Mouse (Mus musculus) inflammation-experienced regulatory T-cells, adult 6 months (primary cell): ENCODE results near the gene Glyr1. TPM values are rescaled to one million over a fixed set of nuclear protein-coding genes. Genes with fewer than 3 reads are reported as not detected.

Experiments used
- ATAC-seq: one replicate; pipeline ENCODE4 v1.8.0; 2017
- polyA plus RNA-seq, 3 experiments: library from polyadenylated mRNA; unstranded; fragments of 100-300 nt; shearing (Covaris generic); gene quantifications; one replicate each; pipeline ENCODE4 v1.2.1; 2017

The Glyr1 gene
- polyA plus RNA-seq, 3 experiments from 2014 or later: 77.6 to 91.8 (median 78.0) TPM

DNA sequence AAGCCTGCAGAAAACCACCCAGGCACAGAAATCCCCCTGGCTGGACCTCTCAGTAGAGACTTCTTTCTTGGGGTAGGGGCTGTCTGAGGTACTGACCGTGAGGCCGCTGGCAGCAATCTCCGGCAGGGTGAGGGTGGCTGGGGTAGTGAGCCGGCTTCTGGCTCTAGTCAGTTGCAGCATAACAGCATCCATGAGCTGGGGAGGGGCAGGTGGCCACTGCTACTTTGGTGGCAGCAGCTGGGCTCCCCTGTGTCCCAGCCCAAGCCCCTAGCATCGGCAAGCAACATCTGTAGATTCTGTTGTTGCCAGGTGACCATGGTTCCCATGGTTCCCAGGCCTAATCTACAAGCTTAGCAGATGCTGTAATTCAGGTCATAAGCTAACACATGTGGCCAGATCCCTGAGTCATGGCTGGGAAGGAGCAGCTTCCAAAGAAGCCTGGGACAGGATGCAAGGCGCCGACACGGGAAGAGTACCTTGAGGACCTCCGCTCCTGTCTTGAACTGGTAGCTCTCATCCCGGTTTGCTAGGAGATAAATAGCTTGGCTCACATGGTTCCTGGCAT lies 39.2 kb downstream of the Glyr1 start:
- ATAC-seq: no peak

DNA sequence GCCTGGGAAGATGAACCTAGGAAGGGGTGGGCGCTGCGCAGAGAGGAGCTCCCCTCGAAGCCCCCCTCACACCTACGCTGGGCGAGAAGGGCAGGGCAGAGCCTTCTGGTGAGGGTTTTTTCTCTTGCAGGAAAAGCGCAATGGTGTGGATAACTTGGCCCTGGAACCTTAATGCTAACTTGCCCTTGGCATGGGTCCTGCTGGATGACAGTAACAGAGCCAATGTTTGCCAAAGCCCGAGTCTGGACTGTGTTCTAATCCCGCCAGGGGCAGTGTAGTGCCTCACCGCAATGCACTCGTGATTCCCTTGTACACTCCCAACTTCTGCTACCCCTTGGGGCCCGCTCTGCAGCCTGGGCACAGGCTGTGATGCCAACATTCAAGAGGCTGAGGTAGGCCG lies 41.6 kb downstream of the Glyr1 start:
- ATAC-seq: no peak

DNA sequence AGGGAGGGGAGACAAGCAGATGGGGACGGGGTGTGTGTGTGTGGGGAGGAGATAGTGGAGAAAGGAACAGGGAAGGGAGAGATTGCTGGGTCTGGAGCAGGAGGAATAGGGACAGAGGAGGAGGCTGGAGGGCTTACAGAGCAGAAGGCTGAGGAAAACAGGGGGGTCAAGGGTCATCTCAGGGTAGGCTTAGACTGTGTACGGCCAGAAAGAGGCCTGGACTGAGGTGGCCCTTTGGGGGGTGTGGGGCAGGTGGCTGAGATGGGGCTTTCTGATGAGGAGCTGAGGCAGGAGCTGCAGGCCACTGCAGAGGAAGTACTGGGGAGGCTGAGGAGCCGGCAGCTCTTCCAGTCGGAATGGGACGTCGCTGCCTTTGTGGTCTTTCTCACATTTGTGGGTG lies 42.2 kb downstream of the Glyr1 start:
- no peak for ATAC-seq

DNA sequence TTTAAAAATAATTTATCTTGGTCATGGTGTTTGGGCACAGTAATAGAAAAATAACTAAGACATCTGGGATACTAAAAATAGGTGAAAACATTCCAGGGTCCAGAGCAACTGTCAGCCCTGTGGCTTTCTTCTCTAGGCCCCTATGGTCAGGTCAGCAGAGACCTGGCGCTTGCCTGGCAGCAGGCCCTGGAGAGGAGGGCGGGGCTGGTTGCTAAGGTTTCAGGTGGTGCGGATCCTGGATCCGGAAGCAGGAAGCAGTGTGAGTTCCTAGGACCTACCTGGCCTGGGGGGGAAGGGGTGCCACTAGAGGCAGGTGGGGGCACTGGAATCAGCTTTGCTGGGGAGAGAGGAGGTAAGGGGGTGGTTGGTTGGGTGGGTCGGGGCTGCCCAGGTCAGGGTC lies 42.6 kb downstream of the Glyr1 start, which contains the start of gene Smim22:
Gene Smim22 (plus strand): TSS at position 222 of the 400 bp plus-strand sequence.
- no peak for ATAC-seq

DNA sequence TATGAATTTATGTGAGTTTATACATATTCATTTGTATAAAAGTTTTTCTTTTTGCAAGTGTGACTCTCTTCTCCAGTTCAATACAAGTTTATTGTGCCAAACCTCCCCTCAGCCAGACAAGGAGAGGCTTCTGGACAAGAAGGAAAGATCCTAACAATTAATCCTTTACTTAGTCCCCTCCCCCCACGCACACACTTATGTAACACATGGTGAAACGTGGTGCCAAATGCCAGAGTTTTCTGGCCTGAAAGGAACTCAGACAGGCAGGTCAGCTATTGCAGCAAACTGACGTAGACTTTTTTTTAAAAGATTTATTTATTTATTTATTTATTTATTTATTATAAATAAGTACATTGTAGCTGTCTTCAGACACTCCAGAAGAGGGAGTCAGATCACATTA lies 49.1 kb downstream of the Glyr1 start:
- no peak for ATAC-seq

DNA sequence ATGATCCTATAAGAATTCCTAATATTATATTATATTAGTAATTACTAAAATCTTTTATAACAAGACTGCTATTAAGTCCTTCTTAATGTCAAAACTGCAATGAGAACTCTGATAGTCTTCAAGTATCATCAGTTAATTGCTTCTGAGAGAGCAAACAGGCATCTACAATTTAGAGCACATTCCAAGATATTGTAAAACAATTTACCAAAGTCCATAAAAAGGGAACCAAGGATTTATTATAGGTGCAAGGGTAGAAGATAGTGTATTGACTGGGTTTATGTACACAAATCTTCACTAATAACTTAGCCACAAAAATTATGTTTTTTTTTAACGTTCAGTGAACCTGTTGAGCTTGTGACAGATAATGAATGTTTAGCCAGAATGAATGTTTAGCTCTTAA lies 50.7 kb downstream of the Glyr1 start:
- no peak for ATAC-seq

DNA sequence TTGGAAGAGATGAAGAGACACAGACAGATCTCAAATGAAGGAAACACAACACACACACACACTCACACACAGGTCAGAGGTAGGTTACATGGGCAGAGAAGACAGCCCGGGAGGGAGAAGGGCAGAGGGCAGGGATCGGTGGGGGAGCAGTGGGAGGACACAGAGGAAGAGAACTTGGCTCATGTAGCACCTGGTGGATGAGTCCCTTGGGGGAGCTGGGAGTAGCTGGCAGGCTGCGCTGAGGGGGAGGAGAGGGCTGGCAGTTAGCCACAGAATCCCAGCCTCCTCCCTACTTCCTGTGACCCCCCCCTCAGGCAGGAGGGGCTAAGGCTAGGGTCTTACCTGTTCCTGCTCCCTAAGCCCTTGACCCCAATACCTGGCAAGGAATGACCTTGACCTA lies 52.1 kb downstream of the Glyr1 start, which contains the start of gene Sept12:
Gene Sept12 (minus strand): TSS at position 300 of the 400 bp plus-strand sequence.
- no peak for ATAC-seq

DNA sequence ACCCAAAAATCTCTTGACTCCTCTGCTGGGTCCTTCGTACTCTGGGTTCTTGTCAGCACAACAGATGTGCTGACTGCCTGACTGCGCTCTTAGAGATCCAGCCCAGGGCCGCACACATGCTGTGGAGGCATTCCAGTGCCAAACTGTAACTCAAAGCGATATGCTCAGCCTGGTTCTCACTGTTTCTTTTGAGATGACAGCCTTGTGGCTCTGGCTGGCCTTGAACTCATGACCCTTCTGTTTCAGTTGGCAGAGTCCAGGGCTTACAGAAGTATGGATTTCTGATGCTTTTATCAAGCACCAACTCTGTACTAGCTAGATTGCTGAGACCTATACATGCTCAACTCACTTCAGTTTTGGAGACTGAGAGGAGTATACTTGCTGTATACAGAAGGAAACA lies 56.4 kb downstream of the Glyr1 start:
- ATAC-seq: no peak

DNA sequence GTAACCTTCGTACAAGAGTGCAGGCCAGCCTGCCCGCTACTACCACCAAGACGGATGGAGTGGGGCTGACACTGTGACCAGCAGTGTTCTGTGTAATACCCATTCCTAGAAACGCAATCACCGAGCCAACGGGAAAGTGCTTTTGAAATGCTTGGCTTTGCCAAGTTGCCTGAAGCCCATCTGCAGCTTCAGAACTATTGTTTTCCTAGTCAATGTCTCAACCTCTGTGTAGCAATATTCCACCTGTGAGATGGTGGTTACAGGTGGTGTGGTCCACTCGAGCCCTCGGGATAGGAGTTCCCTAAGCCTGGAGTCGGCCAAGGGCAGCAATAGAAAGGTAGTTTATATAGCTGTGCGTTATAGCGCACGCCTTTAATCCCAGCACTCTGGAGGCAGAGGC lies 64.9 kb downstream of the Glyr1 start:
- ATAC-seq: no peak

DNA sequence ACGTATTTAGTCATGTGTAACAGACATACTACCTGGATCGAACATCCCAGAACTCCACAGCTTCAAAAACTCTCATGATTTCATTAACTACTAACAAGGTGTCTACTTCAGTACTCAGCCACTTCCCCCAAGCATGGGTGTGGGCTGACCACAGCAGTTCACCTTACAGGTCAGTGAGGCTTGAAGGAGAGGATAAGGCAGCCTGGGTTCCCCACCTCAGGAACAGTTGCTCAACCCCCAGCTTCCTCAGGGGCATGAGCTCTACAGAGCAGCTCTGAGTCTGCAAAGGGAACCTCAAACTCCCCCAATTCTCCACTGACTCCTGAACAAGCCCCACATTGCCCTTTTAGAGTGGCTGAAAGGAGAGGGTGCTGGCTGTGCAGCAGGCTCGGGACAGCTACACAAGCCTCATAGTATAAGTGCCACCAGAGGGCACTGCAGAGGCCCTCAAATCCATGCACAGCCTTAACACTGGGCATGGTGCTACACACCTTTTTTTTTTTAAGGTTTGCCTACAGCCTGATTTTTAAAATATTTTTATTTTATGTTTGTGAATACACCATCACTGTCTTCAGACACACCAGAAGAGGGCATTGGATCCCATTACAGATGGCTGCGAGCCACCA lies 69.8 kb downstream of the Glyr1 start:
- ATAC-seq: no peak

DNA sequence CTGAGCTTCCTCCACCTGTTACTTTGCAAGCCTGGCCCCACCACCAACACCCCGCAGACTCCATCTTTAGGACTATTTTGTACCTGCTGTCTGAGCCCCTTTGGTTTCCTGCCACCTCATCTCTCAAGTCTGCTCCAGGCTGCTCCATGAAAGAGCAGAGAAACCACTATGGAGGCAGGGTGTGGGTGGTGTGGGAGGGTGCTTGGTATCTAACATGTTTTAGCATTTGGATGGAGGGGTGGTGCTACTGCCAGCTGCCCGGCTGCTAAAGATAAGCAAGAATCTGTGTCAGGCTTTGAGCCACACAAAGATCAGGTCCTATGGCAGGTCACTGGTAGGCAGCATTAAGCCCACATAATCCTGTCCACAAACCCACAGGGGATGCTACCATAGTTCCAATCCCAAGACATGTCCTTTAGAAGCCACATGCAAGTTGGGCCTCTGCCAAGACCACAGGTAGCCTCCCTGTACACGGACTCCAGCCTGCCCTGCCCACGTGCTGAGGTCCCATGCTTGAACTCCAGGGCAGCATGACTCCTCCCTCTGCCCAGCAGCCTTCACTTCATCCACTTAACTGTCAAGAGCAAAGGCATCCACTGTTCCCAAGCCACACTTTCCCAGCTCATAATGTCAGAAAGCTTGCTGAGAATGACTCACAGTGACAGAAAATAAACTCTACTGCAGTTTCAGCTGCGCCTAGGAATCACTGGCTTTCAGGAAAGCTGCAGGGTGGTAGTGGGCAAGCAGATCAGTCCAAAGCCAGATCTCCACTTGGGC lies 71.2 kb downstream of the Glyr1 start:
- ATAC-seq: no peak

DNA sequence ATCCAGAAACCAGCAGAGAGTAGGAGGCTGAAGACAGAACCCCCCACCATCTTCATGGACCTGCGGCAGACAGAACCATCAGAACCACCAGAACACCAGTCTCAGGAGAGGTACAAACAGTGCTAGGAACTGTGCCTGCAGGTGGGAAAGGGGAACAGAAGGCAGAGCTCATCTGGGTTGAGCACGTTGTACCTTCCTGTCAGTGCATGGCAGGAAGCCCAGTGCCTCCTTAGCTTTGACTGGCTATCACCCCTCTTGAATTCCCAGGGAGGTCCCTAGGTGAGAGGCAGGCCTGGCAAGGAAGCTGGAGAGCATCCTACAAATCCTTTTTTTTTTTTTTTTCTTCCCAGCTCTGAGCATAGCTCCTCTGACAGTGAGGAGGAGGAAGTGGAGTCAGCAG lies 73.5 kb downstream of the Glyr1 start:
- ATAC-seq: no peak

DNA sequence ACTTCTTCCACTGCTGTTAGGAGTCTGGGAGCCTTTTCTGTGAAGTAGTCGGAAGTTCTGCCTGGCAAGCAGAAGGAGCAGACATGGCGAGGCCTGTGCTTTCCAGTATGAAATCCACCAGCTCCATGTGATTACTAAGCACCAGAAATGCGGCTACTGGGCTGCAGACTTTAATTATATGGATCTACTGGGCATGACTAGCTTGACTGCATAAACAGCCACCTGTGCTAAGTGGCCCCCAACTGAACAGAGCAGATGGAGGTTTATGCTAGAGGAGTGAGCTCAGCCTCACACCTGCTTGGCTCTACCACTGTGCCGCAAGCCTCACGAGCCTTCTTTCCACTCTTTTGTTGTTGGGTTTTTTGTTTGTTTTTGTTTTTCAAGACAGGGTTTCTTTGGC lies 75.1 kb downstream of the Glyr1 start:
- ATAC-seq: no peak

DNA sequence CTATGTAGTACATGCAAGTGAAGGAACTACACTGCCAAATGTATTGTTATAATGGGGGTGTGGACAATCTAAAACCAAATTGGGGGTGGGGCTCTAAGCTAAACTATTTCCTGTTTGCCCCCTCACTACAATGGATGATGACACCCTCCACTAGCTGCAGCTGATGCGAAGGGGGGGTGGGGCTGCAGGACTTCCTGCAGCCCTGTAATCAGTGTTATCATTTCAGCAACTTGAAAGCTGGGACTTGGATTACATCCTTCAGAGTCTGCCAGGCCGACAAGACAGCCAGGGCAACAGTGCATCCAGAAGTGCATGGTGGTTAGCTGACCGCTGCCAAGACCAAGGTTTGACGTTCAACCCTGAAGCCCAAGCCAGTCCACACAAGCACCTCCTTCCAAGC lies 78.0 kb downstream of the Glyr1 start:
- no peak for ATAC-seq

DNA sequence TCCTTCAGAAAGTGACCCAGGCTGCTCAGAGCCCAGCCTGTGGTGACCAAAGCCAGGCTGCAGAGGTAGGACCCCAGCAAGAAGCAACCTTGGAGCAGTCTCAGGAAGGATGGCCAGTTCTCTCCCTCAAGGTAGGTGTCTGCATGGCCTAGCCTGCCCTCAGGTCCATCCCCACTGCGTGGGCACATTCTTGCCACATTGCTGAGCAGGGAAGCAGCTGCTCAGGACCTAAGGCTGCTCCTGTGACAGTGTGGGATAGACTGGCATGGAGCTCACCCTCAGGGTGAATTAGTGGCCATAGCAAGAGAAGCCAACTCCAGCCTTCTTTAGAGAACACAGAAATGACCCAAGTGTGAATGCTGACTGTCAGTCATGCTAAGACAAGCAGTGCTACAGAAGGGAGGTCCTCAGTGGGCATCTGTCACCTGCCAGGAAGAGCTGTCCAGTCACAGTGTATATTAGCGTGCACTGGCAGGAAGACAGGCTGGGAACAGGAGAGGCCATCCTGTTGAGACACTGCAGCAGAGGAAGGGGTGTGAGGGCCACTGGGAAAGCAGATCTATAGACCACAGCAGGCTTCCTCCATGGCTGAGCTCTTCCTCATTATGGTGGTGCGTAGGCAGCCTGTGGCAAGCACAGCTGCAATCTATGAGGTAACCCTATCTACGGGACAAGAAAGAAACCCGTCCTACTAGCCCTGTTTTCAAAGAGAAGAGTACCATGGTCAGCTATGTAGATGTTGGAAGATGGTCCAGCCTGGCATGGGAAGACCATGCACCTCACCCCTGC lies 80.4 kb downstream of the Glyr1 start:
- no peak for ATAC-seq

DNA sequence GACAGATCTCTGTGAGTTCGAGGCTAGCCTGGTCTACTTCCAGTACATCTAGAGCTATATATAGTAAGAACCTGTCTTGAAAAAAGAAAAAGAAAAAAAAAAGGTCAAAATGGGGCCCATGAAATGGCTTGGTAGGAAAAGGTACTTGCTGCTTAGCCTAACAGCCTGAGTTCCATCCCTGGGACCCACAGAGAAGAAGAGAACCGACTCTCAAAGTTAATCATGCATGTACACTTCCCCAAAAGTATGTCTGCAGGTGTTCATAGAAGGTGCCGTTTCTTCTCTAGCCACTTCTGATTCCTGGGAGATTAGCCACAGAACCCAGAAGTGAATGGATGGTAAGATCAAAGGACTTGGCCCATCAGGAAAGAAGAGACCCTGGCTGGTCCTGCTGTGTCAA lies 81.2 kb downstream of the Glyr1 start:
- no peak for ATAC-seq

DNA sequence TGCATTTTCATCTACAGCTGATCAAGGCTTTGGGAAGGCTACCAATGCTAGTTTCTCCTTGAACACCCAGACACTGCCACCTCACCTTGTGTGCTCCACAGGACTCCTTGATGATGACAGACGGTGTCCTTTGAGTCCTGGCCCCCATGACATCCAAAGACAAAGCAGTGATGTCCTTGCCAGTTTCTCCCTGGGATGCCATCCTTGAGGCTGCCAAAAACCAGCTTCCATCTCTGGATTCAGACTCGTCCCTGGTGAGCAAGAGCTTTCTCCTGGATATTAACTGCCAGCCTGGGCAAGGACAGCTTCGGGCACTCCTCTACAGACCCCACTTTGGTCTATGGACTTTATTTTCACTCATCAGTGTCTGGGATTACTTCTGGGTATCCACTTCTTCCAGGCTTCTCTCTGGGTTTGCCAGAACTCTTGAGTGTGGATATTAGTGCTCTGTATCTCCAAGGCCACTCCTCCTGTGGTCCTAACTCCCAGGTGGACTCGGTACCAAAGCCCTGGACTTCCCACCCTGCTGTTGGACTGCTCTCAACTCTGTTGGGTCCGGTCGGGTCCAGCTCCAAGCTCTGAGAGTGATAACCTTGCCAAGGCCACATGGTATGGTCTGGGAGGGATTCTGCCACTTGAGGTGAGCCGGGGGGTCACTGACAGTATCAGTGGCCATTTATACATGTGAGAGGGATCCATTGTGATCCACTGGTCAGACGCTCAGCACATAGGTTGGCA lies 84.1 kb downstream of the Glyr1 start:
- no peak for ATAC-seq

DNA sequence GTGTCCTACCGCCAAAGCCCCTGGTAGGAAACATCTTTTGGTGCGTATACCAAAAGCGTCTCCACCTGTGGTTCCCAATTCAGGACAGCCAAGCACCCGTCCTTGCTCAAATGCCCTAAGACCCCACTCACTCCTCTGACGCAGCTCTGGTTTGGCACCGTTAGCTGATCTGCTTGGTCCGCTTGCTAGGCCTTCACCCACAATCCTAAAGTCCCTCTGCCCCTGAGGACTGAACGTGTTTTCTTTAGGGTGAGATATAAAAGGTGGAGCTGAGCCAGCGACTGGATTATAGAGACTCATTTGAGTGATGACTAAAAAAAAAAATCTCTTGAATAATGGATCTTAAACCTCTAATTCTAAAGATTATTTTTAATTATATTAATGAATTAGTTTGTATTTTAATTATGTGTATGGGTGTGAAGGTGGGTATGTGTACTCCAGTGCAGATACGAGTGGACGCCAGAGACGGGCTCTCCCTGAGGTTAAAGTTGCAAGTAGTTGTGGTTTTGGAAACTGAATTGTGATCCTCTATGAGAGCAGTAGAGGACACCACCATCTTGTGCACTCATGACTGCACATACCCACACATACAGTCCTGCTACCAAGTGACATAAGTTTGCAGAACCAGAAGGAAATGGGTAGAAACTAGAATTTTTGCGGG lies 84.8 kb downstream of the Glyr1 start:
- ATAC-seq: peak; percentile 8
